Mouse (Mus musculus) adrenal gland, postnatal 36 days (tissue): Measurements from ENCODE around the gene Olfr1245. TPM values are rescaled to one million over a fixed set of nuclear protein-coding genes. Genes with fewer than 3 reads are reported as not detected.
"Not testable (repeated sequence)": the region's sequence is repeated elsewhere in the genome, so short reads cannot be mapped to it uniquely, and the experiment has no call there.

Source experiments
- DNase-seq, 2 experiments: peaks; one replicate each; pipeline ENCODE4 v3.0.0; 2021; ENCODE audit warnings: mixed read lengths in 1 of 2
- long read RNA-seq, 2 experiments: library from polyadenylated mRNA; stranded (forward); transcript quantifications; one replicate each; pipeline ENCODE4 v2.0.0; 2021; ENCODE audit warnings: borderline sequencing depth in 2 of 2
- total RNA-seq, 2 experiments: library from RNA; stranded (reverse); gene quantifications; 2 replicates each; pipeline ENCODE4 v1.2.3; 2021

The Olfr1245 gene
- not detected for total RNA-seq
- long read RNA-seq, experiment 1 = 0 reads
- long read RNA-seq, experiment 2 = 0 reads

- DNase-seq = no peak
Observed at GRCm38 (mm10) chr2:89578347-89578746, at the start of gene Olfr1245. Gene Olfr1245, minus strand, starts transcription at chr2:89578447.

GRCm38 (mm10) chr2:89618145-89618544 is 39.9 kb upstream of the Olfr1245 start, which contains the start of gene Olfr1248:
Gene Olfr1248, minus strand, starts transcription at chr2:89618245.
- not testable (repeated sequence) for DNase-seq

DNA sequence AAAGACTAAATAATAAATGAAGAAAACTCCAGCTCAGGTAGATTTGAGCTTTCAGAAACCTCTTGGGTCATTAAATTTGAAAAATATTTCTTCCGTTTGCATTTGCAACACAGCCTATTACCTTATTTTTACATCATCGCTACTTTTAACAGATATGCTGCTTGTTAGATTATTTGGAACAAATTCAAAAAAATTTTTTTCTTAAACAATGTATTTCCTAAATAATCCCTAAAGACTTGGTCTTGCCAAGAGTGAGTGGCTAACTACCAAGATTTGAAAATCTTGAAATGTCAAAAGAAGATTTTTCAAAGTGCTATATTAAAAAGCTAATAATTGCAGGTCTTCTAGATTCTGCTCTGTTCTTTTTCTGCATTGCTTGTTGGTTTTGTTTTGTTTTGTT is 35.8 kb upstream of the Olfr1245 start, which contains the start of gene Olfr1247:
Gene Olfr1247, minus strand, starts transcription at position 101 of the 400 bp plus-strand sequence.
- DNase-seq = no peak

- no peak for DNase-seq
Observed at GRCm38 (mm10) chr2:89593057-89593456, 14.8 kb upstream of the Olfr1245 start, which contains the start of gene Olfr1246. Gene Olfr1246, minus strand, starts transcription at chr2:89593157.

DNA sequence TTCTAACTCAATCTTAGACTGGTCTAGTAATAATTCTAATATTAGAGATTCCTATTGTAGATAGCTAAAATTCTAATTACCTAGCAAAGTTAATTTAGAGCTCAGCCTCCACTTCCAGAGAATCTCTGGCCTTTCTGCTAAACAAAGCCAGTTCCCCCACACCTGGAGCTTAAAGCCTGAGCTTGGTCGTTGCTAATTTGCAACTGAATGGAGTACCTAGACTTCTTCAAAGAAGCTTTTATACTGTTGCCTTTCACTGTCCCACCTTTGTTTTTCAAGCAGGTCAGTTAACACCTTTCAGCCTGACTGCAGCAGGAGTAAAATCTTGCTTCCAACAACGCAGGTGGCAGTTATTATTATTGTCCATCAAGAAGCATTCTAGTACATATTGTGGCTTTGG is 15.5 kb downstream of the Olfr1245 start:
- DNase-seq = not testable (repeated sequence)

DNA sequence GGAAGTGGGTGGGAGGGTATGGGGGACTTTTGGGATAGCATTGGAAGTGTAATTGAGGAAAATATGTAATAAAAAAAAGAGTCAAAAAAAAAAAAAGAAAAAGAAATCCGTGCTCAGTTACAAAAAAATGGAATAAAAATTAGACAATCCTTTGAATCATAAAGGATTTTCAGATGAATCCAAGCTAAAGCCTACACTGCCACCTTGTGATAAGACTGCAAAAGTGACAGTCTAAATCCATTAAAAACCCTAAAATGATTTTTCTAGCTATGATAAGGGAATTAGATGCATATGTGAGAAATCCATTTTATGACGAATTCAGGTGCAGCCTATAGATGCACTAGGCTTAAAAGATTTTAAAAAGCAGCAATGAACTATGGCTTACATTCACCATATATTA is 33.7 kb downstream of the Olfr1245 start:
- DNase-seq = no peak

DNA sequence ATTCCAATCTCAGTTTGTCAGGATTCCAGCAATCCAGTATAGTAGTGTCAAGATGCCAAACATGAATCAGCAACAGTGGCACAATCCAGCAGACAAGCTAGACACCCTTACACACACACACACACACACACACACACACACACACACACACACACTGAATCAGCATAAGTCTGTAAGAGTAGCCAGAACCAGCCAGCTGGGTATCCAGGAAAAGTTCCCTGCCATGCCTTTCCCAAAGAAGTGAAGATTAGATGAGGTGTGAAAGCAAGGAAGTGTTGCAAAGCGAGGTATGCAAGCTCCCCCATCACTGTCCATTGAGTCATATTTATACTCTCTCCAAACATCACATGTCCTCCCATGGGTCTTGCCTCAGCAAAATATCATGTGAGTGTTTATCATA is 38.3 kb downstream of the Olfr1245 start:
- no peak for DNase-seq

DNA sequence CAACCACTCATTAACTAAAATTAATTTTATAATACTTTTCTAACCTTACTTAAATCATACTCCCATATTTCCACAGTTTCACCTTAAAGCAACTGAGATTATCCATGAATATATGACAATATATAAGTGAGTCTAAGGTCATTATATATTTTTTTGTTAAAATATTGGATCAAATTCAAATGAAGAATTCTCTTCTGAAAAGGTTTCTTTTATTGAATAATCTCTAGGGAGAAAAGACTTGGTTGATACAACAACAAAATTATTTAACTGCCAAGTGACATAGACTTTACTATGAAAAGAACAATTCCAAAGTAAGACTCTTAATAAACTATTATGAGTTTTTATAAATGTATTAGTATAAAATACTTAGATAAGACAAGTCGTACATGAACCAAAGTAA is 46.9 kb downstream of the Olfr1245 start, which contains the start of gene Olfr1243:
Gene Olfr1243, minus strand, starts transcription at position 101 of the 400 bp plus-strand sequence.
- no peak for DNase-seq

Other genes starting within 250 kb of the Olfr1245 start
- not detected for gene Olfr1232, start 248.8 kb downstream of the Olfr1245 start, total RNA-seq
- gene Olfr1233, start 236.0 kb downstream of the Olfr1245 start, total RNA-seq = not detected
- gene Olfr1234, start 213.6 kb downstream of the Olfr1245 start, total RNA-seq = not detected
- gene Olfr1238, start 168.8 kb downstream of the Olfr1245 start, total RNA-seq = not detected
- not detected for gene Olfr1239, start 158.0 kb downstream of the Olfr1245 start, total RNA-seq
- gene Olfr1240, start 135.4 kb downstream of the Olfr1245 start, total RNA-seq = not detected
- gene Olfr1241, start 91.3 kb downstream of the Olfr1245 start, total RNA-seq = not detected
- not detected for gene Olfr1242, start 80.1 kb downstream of the Olfr1245 start, total RNA-seq
- gene Olfr1243, start 47.0 kb downstream of the Olfr1245 start, total RNA-seq = not detected
- gene Olfr1246, start 14.7 kb upstream of the Olfr1245 start, total RNA-seq = not detected
- gene Olfr1247, start 35.7 kb upstream of the Olfr1245 start, total RNA-seq = not detected
- not detected for gene Olfr1248, start 39.8 kb upstream of the Olfr1245 start, total RNA-seq
- not detected for gene Olfr1249, start 56.5 kb upstream of the Olfr1245 start, total RNA-seq
- not detected for gene Olfr1250, start 83.0 kb upstream of the Olfr1245 start, total RNA-seq
- gene Olfr1251, start 93.5 kb upstream of the Olfr1245 start, total RNA-seq = not detected
- gene Olfr1252, start 146.6 kb upstream of the Olfr1245 start, total RNA-seq = not detected
- not detected for gene Olfr1253, start 178.6 kb upstream of the Olfr1245 start, total RNA-seq
- gene Olfr1254, start 215.2 kb upstream of the Olfr1245 start, total RNA-seq = not detected
- not detected for gene Olfr1255, start 233.6 kb upstream of the Olfr1245 start, total RNA-seq